Mouse (Mus musculus): ENCODE results near the gene Tenm4.

GRCm38 (mm10) chr7:96922927-96923326 is 751.9 kb downstream of the Tenm4 start:
- no peak for TF ChIP-seq CTCF (IDR thresholded peaks at IDR 0.05; ENCODE audit: borderline replicate concordance, insufficient read depth, low read depth, low read length)
- no peak for TF ChIP-seq POLR2A (IDR thresholded peaks at IDR 0.05; ENCODE audit: borderline replicate concordance, insufficient read depth, low read length)
